21 mouse cellular contexts compared by ENCODE assay signal in the genomic region with DNA sequence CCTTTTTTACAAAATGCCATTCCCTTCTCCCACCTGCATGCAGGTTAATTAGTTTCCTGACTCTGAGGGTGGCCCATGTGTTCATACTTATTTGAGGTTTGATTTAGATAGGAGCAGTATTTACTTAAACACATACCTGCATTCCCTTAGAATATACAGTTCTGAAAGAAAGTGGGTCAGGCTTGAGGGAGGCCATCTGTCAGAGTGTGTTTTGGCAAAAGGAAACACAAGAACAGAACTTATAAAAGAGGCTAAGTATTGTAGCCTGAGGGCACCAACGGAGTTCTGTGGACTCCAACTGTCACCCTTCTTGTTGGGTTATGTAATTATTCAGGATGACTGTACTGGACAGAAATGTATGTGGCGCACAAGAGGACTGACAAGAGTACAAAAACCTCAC.
DNase-seq lines count a peak whose midpoint lies in the region; ATAC-seq and TF ChIP-seq lines count a peak whose summit lies in the region.
"Had no signal": no experiment of that assay in that cellular context is flagged by ENCODE, and none has a peak within 500 bp of the region (broad histone marks: within the 10 kb centered on the region; RNA-seq: fewer than 3 reads in every experiment).

No protein-coding gene starts in this region.

- no peak overlapping the region for H3K9ac ChIP-seq in lung, embryonic 14.5 days
- no peak overlapping the region for H3K9ac ChIP-seq in stomach, embryonic 14.5 days (replicated peaks; ENCODE audit: low read depth, low read length)
- H3K9ac ChIP-seq in midbrain, embryonic 13.5 days (replicated peaks) = no peak overlapping the region
- H3K9ac ChIP-seq in kidney, embryonic 15.5 days = no peak overlapping the region
- H3K9ac ChIP-seq: forebrain, embryonic 12.5 days; heart, embryonic 15.5 days; neural tube, embryonic 13.5 days had no signal

- peak; percentile 11 for DNase-seq in lung, embryonic 14.5 days
- no peak for DNase-seq in lung, adult 2 months
- DNase-seq in brain, embryonic 14.5 days (ENCODE audit: low read depth) = peak; percentile 15
- DNase-seq in cerebellum, adult 18-20 months = peak; percentile 24 to 31
- no peak for DNase-seq in kidney, adult 11 months
- DNase-seq: adrenal gland, adult 8-10 months; gastrocnemius, postnatal 14 days; heart, adult 2 months; kidney, adult 18-20 months; kidney, postnatal 14 days; left cerebral cortex, postnatal 4 days; liver had no signal

- H3K36me3 ChIP-seq in lung, embryonic 14.5 days (ENCODE audit: insufficient read depth) = no peaks in the 10 kb centered on the region
- H3K36me3 ChIP-seq in stomach, embryonic 14.5 days (ENCODE audit: control insufficient read depth, insufficient read depth, low read length) = no peaks in the 10 kb centered on the region
- no peaks in the 10 kb centered on the region for H3K36me3 ChIP-seq in midbrain, embryonic 13.5 days
- no peaks in the 10 kb centered on the region for H3K36me3 ChIP-seq in kidney, embryonic 15.5 days
- H3K36me3 ChIP-seq: forebrain, embryonic 12.5 days; heart, embryonic 15.5 days; hindbrain, embryonic 10.5 days; neural tube, embryonic 13.5 days had no signal

- H3K9me3 ChIP-seq in lung, embryonic 14.5 days (ENCODE audit: low read depth, low read length) = no peaks in the 10 kb centered on the region
- no peaks in the 10 kb centered on the region for H3K9me3 ChIP-seq in stomach, embryonic 14.5 days (ENCODE audit: control insufficient read depth, low read depth, low read length)
- H3K9me3 ChIP-seq in midbrain, embryonic 13.5 days = no peaks in the 10 kb centered on the region
- no peaks in the 10 kb centered on the region for H3K9me3 ChIP-seq in kidney, embryonic 15.5 days (replicated peaks)
- H3K9me3 ChIP-seq: forebrain, embryonic 12.5 days; heart, embryonic 15.5 days; hindbrain, embryonic 10.5 days; neural tube, embryonic 13.5 days had no signal

- 49% methylated on average over 2 of the region's 2 CpGs for WGBS in lung, embryonic 14.5 days
- WGBS in lung, adult 2 months = 50% methylated on average over 2 of the region's 2 CpGs
- 31% methylated on average over 2 of the region's 2 CpGs for WGBS in stomach, embryonic 14.5 days
- 77% methylated on average over 2 of the region's 2 CpGs for WGBS in midbrain, embryonic 13.5 days
- WGBS in kidney, embryonic 15.5 days = 72% methylated on average over 2 of the region's 2 CpGs

- no peaks in the 10 kb centered on the region for H3K4me1 ChIP-seq in lung, embryonic 14.5 days (ENCODE audit: insufficient read depth)
- H3K4me1 ChIP-seq in lung, adult 2 months (ENCODE audit: control insufficient read depth, insufficient read depth, low read length) = no peaks in the 10 kb centered on the region
- H3K4me1 ChIP-seq in stomach, embryonic 14.5 days (ENCODE audit: control insufficient read depth, insufficient read depth, low read length) = no peaks in the 10 kb centered on the region
- no peaks in the 10 kb centered on the region for H3K4me1 ChIP-seq in midbrain, embryonic 13.5 days (replicated peaks)
- H3K4me1 ChIP-seq in kidney, embryonic 15.5 days = no peaks in the 10 kb centered on the region
- H3K4me1 ChIP-seq: forebrain, embryonic 12.5 days; heart, embryonic 15.5 days; hindbrain, embryonic 10.5 days had no signal

- no peak overlapping the region for H3K4me2 ChIP-seq in lung, embryonic 14.5 days
- no peak overlapping the region for H3K4me2 ChIP-seq in stomach, embryonic 14.5 days (replicated peaks; ENCODE audit: low read depth, low read length)
- H3K4me2 ChIP-seq in midbrain, embryonic 13.5 days (replicated peaks) = no peak overlapping the region
- no peak overlapping the region for H3K4me2 ChIP-seq in kidney, embryonic 15.5 days
- H3K4me2 ChIP-seq: forebrain, embryonic 12.5 days; heart, embryonic 15.5 days; midbrain, embryonic 11.5 days; neural tube, embryonic 13.5 days had no signal

- no peak for TF ChIP-seq CTCF in lung, embryonic 14.5 days (IDR thresholded peaks at IDR 0.05; ENCODE audit: low read depth)
- no peak for TF ChIP-seq CTCF in lung, adult 2 months (IDR thresholded peaks at IDR 0.05; ENCODE audit: insufficient read depth, low read length)
- TF ChIP-seq CTCF in brain, embryonic 14.5 days (IDR thresholded peaks at IDR 0.05; ENCODE audit: borderline replicate concordance, extremely low read depth, insufficient read depth, insufficient read length) = no peak

- peak; percentile 85 for ATAC-seq in lung, embryonic 14.5 days (ENCODE audit: insufficient read depth)
- ATAC-seq in stomach, embryonic 14.5 days (ENCODE audit: insufficient number of reproducible peaks, insufficient read depth, low FRiP score, low read depth) = peak; percentile 74
- ATAC-seq in midbrain, embryonic 13.5 days = no peak
- ATAC-seq in kidney, embryonic 15.5 days (replicated peaks; ENCODE audit: low FRiP score) = no peak

- no peaks in the 10 kb centered on the region for H3K27me3 ChIP-seq in lung, embryonic 14.5 days (ENCODE audit: insufficient read depth, low read length)
- H3K27me3 ChIP-seq in stomach, embryonic 14.5 days (ENCODE audit: control insufficient read depth, insufficient read depth, low read length) = no peaks in the 10 kb centered on the region
- H3K27me3 ChIP-seq in midbrain, embryonic 13.5 days = no peaks in the 10 kb centered on the region
- no peaks in the 10 kb centered on the region for H3K27me3 ChIP-seq in kidney, embryonic 15.5 days
- H3K27me3 ChIP-seq: forebrain, embryonic 12.5 days; heart, embryonic 15.5 days; neural tube, embryonic 13.5 days had no signal

- H3K27ac ChIP-seq in lung, embryonic 14.5 days (ENCODE audit: low read depth) = no peak overlapping the region
- H3K27ac ChIP-seq in stomach, embryonic 14.5 days (ENCODE audit: low read length) = no peak overlapping the region
- H3K27ac ChIP-seq in midbrain, embryonic 13.5 days = no peak overlapping the region
- no peak overlapping the region for H3K27ac ChIP-seq in kidney, embryonic 15.5 days
- H3K27ac ChIP-seq: forebrain, embryonic 12.5 days; heart, adult 2 months; heart, embryonic 15.5 days; hindbrain, embryonic 10.5 days; macrophage; neural tube, embryonic 13.5 days had no signal

- TF ChIP-seq POLR2A in lung, adult 2 months (IDR thresholded peaks at IDR 0.05; ENCODE audit: borderline replicate concordance, extremely low read depth, low read depth, low read length) = no peak
- TF ChIP-seq POLR2A in brain, embryonic 14.5 days (IDR thresholded peaks at IDR 0.05; ENCODE audit: borderline replicate concordance, extremely low read depth, insufficient read depth, insufficient read length, poor library complexity, severe bottlenecking) = no peak

- H3K4me3 ChIP-seq in lung, embryonic 14.5 days (ENCODE audit: low read depth, low read length) = no peak overlapping the region
- no peak overlapping the region for H3K4me3 ChIP-seq in lung, adult 2 months (replicated peaks; ENCODE audit: extremely low read depth, low read depth, low read length)
- no peak overlapping the region for H3K4me3 ChIP-seq in stomach, embryonic 14.5 days (ENCODE audit: low read depth, low read length)
- no peak overlapping the region for H3K4me3 ChIP-seq in midbrain, embryonic 13.5 days (replicated peaks)
- no peak overlapping the region for H3K4me3 ChIP-seq in kidney, embryonic 15.5 days (replicated peaks)
- H3K4me3 ChIP-seq: forebrain, embryonic 12.5 days; heart, adult 2 months; heart, embryonic 15.5 days; hindbrain, embryonic 10.5 days; neural tube, embryonic 13.5 days had no signal

Comparison
In these comparisons a context has a peak if more than half of its experiments do, and no peak if none do; other contexts are left out.
1. DNase-seq: peak in lung, embryonic 14.5 days (single experiment), brain, embryonic 14.5 days (single experiment) and cerebellum, adult 18-20 months (2 of 2); none in lung, adult 2 months (single experiment) and kidney, adult 11 months (single experiment).
2. ATAC-seq: peak in lung, embryonic 14.5 days (single experiment) and stomach, embryonic 14.5 days (single experiment); none in midbrain, embryonic 13.5 days (single experiment) and kidney, embryonic 15.5 days (single experiment).